Mouse (Mus musculus) testis, adult 2 months (tissue): ENCODE measurements around the gene Copz1. TPM values are rescaled to one million over a fixed set of nuclear protein-coding genes. Genes with fewer than 3 reads are reported as not detected.
"Not testable (repeated sequence)": the region's sequence is repeated elsewhere in the genome, so short reads cannot be mapped to it uniquely, and the experiment has no call there.

Experiments
- H3K27ac ChIP-seq: fragments of 200-500 bp; 2 replicates; pipeline ENCODE4 v1.5.1; 2012; ENCODE audit warnings: low read depth, low read length; ENCODE audit not compliant: control insufficient read depth, insufficient read depth
- H3K27me3 ChIP-seq: fragments of 200-500 bp; 2 replicates; pipeline ENCODE4 v1.6.1; 2012; ENCODE audit warnings: mild to moderate bottlenecking, low read length, moderate library complexity; ENCODE audit not compliant: control insufficient read depth, insufficient read depth
- H3K36me3 ChIP-seq: fragments of 200-500 bp; 2 replicates; pipeline ENCODE4 v1.6.1; 2012; ENCODE audit warnings: mild to moderate bottlenecking, low read length; ENCODE audit not compliant: control insufficient read depth, insufficient read depth
- H3K4me1 ChIP-seq: fragments of 200-500 bp; 2 replicates; pipeline ENCODE4 v1.6.1; 2012; ENCODE audit warnings: low read length; ENCODE audit not compliant: control insufficient read depth, insufficient read depth
- H3K4me3 ChIP-seq: fragments of 200-500 bp; 2 replicates; pipeline ENCODE4 v1.5.1; 2012; ENCODE audit warnings: low read depth, mild to moderate bottlenecking, low read length, moderate library complexity, mixed read lengths; ENCODE audit not compliant: control insufficient read depth
- CTCF ChIP-seq: fragments of 200-500 bp; IDR thresholded peaks from 2 replicates; pipeline ENCODE4 v1.5.1; 2012; ENCODE audit warnings: low read depth, mild to moderate bottlenecking, inconsistent platforms, low read length, moderate library complexity; ENCODE audit not compliant: control insufficient read depth, insufficient read depth, insufficient replicate concordance
- POLR2A ChIP-seq: fragments of 200-500 bp; IDR thresholded peaks from 2 replicates; pipeline ENCODE4 v1.6.1; 2012; ENCODE audit warnings: low read depth, mild to moderate bottlenecking, inconsistent platforms, low read length, moderate library complexity; ENCODE audit not compliant: control insufficient read depth
- polyA plus RNA-seq: library from polyadenylated mRNA; depleted of rRNA; stranded (reverse); fragments of >200 nt; gene quantifications from 2 replicates; pipeline ENCODE4 v1.2.3, GENCODE M21; 2012

Gene Copz1
- polyA plus RNA-seq, 1 experiment = 56.8 TPM

DNA sequence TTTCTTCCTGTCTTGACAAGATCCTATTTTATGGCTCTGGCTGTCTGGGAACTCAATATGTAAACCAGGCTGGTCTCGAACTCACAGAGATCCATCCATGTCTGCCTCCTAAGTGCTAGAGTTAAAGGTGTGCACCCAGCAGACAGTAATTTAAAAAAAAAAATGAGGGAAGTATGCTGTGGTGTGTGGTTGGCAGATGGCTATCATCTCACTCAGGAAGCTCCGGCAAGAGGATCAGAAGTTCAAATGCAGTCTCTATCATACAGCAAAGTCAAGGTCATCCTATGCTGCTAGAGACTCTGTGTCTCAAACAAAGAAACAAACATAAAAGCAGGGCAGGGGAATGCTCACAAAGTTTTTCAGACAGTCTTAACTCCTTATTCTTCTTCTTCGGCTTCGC lies 3.6 kb upstream of the Copz1 start:
- no peak for TF ChIP-seq CTCF
- no peak for TF ChIP-seq POLR2A
- Histone ChIP-seq H3K36me3 (no peaks in the 10 kb centered on the region), H3K27me3 (no peaks in the 10 kb centered on the region), H3K27ac (no peak overlapping the region), H3K4me1 (no peaks in the 10 kb centered on the region), H3K4me3 (no peak overlapping the region)

GRCm38 (mm10) chr15:103275943-103276342 lies 3.4 kb downstream of the Copz1 start:
- H3K27me3 ChIP-seq = not testable (repeated sequence)

GRCm38 (mm10) chr15:103277949-103278348 lies 5.4 kb downstream of the Copz1 start:
- Histone ChIP-seq H3K4me3 (no peak overlapping the region), H3K27me3 (no peaks in the 10 kb centered on the region), H3K4me1 (no peaks in the 10 kb centered on the region), H3K27ac (no peak overlapping the region), H3K36me3 (no peaks in the 10 kb centered on the region)
- TF ChIP-seq CTCF (no peak), POLR2A (no peak)

More at GRCm38 (mm10) chr15:103275943-103276342, 3.4 kb downstream of the Copz1 start:
- H3K4me3 ChIP-seq, H3K4me1 ChIP-seq, H3K27ac ChIP-seq, H3K36me3 ChIP-seq: not testable (repeated sequence)

GRCm38 (mm10) chr15:103279750-103280149 lies 7.2 kb downstream of the Copz1 start:
- no peaks in the 10 kb centered on the region for H3K36me3 ChIP-seq
- no peaks in the 10 kb centered on the region for H3K27me3 ChIP-seq
- H3K4me1 ChIP-seq = no peaks in the 10 kb centered on the region
- no peak for TF ChIP-seq POLR2A
- TF ChIP-seq CTCF = no peak
- no peak overlapping the region for H3K4me3 ChIP-seq
- no peak overlapping the region for H3K27ac ChIP-seq

DNA sequence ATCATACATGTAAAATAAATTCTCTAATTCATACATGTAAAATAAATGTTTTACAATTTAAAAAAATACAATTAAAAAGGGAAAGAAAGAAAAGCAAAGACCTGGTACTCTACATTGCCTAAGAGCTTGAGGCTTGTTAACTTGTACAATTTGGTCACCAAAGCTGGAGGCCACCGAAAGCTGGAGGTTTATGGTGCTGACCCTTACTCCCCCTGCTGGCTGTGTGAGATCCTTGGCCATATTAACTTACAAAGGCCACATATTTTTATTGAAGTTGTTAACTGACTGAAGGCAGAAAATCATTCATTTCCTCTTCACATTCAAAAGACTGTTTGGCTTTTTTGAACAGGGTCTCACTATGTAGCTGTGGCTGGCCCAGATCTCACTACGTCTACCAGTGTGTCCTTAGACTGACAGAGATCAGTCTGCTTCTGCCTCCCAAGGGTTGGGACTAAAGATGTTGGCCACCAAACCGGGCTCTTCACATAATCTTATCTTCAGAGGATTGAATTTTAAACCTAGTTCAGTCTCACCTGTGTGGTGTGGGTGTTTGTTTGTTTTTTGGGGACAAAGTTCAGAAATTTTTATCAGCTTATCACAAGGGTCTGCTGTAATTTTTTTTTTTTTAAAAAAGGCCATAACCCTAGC lies 8.4 kb downstream of the Copz1 start:
- no peaks in the 10 kb centered on the region for H3K36me3 ChIP-seq
- H3K27ac ChIP-seq = no peak overlapping the region
- no peaks in the 10 kb centered on the region for H3K4me1 ChIP-seq
- TF ChIP-seq CTCF = peak; percentile 25; the same call in 1 of the 2 replicates
- TF ChIP-seq POLR2A = no peak
- H3K4me3 ChIP-seq = no peak overlapping the region
- H3K27me3 ChIP-seq = no peaks in the 10 kb centered on the region

DNA sequence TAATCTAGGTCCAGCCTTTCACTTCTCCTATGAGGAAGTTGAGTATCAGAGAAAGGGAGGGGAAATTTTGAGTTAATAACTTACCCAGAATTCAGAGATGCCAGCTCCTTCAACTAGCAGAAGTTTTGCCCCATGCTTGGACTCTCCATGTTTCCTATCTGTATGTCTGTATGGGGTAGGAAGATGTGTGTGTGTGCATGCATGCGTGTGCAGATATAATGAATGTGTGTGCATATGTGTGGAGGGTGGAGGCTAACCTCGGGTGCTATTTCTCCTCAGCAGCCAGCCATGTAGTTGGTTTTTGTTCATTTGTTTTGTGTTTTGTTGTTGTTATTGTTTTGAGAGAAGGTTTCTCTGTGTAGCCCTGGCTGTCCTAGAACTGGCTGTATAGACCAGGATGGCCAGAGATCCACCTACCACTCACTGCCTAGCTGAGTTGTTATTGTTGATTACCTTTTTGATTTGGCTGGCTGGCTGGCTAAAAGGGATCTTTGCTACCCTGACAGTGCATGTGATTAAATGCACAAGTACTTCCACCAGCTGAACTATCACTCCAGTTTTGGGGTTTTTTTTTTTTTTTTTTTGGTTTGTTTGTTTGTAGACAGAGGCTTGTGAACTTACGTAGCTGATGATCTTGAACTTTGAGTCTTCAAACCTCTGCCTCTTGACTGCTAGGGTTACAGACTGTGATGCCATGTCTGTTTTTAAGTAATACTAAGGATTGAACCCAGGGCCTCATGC lies 9.1 kb downstream of the Copz1 start:
- no peaks in the 10 kb centered on the region for H3K36me3 ChIP-seq
- no peaks in the 10 kb centered on the region for H3K27me3 ChIP-seq
- TF ChIP-seq CTCF = no peak
- TF ChIP-seq POLR2A = no peak
- H3K4me3 ChIP-seq = no peak overlapping the region
- H3K4me1 ChIP-seq = no peaks in the 10 kb centered on the region
- no peak overlapping the region for H3K27ac ChIP-seq

- Histone ChIP-seq H3K4me1 (no peaks in the 10 kb centered on the region), H3K27me3 (no peaks in the 10 kb centered on the region), H3K27ac (no peak overlapping the region), H3K4me3 (no peak overlapping the region), H3K36me3 (no peaks in the 10 kb centered on the region)
- TF ChIP-seq POLR2A (no peak), CTCF (peak; percentile 47; the same call in 1 of the 2 replicates)
Observed at GRCm38 (mm10) chr15:103284066-103284465, 11.6 kb downstream of the Copz1 start.

DNA sequence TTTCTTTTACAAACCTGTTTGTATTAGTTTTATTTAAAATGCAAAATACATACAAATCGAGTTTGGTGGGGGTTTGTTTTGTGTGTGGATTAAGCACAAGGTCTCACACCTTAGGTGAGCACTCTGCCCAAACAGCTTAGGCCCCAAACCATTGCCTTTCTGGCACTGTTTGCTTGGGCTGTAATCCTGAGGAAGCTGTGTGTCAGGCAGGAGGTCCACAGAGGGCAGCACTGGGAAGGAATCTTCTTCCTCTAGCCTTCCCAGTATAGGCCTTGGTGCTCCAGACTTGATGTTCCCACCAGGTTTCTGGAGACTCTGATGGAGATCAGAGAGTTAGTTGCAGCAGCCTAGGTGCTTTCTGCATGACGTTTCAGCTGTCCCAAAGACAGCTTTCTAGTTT lies 12.1 kb downstream of the Copz1 start:
- TF ChIP-seq POLR2A (no peak), CTCF (no peak; the same call in 1 of the 2 replicates)
- Histone ChIP-seq H3K4me3 (no peak overlapping the region), H3K27me3 (no peaks in the 10 kb centered on the region), H3K4me1 (no peaks in the 10 kb centered on the region), H3K36me3 (no peaks in the 10 kb centered on the region), H3K27ac (no peak overlapping the region)
